Mouse (Mus musculus): Measurements from ENCODE around the gene Gucd1. TPM values are rescaled to one million over a fixed set of nuclear protein-coding genes. Genes with fewer than 3 reads are reported as not detected.

The Gucd1 gene
- polyA plus RNA-seq, 1 experiment from 2014 or later, result 32.8 TPM

DNA sequence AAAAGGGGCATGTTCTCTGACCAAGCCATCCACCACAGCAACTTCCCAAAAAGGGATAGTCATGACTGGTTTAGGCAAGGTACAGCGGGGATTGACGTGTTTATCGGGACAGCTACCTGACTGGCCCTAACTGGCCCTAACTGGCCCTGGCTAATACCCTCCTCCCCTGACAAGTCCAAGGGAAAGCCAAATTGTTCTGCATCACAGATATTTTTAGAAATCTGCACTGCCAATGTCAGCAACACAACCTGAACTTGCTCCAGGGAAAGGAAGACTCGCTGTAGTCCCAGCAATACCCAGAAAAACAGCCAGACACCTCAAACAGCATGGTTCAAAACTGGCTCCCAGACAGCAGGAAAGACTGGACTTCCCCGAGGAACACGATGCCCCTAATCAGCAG lies 22.5 kb downstream of the Gucd1 start:
- WGBS, result 39% methylated on average over 6 of the region's 6 CpGs
- 0 out of 2 replicates have a peak, but pooled peaks have one; percentile 2 for ATAC-seq (ENCODE audit: insufficient number of reproducible peaks, insufficient read depth, low FRiP score, low read depth)
- H3K9ac ChIP-seq (ENCODE audit: low read length), result no peak overlapping the region

GRCm38 (mm10) chr10:75491936-75492262 lies 25.9 kb downstream of the Gucd1 start:
- 61% methylated on average over 2 of the region's 2 CpGs for WGBS
- Histone ChIP-seq H3K4me1 (ENCODE audit: control insufficient read depth in 2 of 2, insufficient read depth in 2 of 2, low read length in 2 of 2) (peaks cover 7% of the 10 kb centered on the region in 2 experiments; a peak in 3 of 4 replicates), H3K9me3 (ENCODE audit: control insufficient read depth, low read length) (no peaks in the 10 kb centered on the region), H3K27me3 (ENCODE audit: control insufficient read depth, insufficient read depth, low read length) (no peaks in the 10 kb centered on the region), H3K4me3 (ENCODE audit: control insufficient read depth in 1 of 2, insufficient read depth in 1 of 2, low read depth in 1 of 2, low read length in 2 of 2) (no peak overlapping the region), H3K36me3 (ENCODE audit: control insufficient read depth, insufficient read depth, low read length) (no peaks in the 10 kb centered on the region), H3K27ac (replicated peaks in 1 of 2; ENCODE audit: control insufficient read depth in 1 of 2, insufficient read depth in 1 of 2, low read depth in 2 of 2, low read length in 2 of 2) (no peak overlapping the region), H3K4me2 (ENCODE audit: low read length) (no peak overlapping the region), H3K9ac (ENCODE audit: low read length) (no peak overlapping the region)
- no peak for ATAC-seq (ENCODE audit: insufficient number of reproducible peaks, insufficient read depth, low FRiP score, low read depth)

More for the DNA sequence above, 22.5 kb downstream of the Gucd1 start:
- Histone ChIP-seq H3K9me3 (ENCODE audit: control insufficient read depth, low read length) (no peaks in the 10 kb centered on the region), H3K4me1 (ENCODE audit: control insufficient read depth in 2 of 2, insufficient read depth in 2 of 2, low read length in 2 of 2) (peaks cover 7 to 12% of the 10 kb centered on the region in 2 experiments), H3K36me3 (ENCODE audit: control insufficient read depth, insufficient read depth, low read length) (no peaks in the 10 kb centered on the region), H3K27ac (replicated peaks in 1 of 2; ENCODE audit: control insufficient read depth in 1 of 2, insufficient read depth in 1 of 2, low read depth in 2 of 2, low read length in 2 of 2) (peak overlapping the region; percentile 20 to 42; a peak in 1 of 4 replicates), H3K4me3 (ENCODE audit: control insufficient read depth in 1 of 2, insufficient read depth in 1 of 2, low read depth in 1 of 2, low read length in 2 of 2) (no peak overlapping the region), H3K27me3 (ENCODE audit: control insufficient read depth, insufficient read depth, low read length) (no peaks in the 10 kb centered on the region), H3K4me2 (ENCODE audit: low read length) (no peak overlapping the region)

DNA sequence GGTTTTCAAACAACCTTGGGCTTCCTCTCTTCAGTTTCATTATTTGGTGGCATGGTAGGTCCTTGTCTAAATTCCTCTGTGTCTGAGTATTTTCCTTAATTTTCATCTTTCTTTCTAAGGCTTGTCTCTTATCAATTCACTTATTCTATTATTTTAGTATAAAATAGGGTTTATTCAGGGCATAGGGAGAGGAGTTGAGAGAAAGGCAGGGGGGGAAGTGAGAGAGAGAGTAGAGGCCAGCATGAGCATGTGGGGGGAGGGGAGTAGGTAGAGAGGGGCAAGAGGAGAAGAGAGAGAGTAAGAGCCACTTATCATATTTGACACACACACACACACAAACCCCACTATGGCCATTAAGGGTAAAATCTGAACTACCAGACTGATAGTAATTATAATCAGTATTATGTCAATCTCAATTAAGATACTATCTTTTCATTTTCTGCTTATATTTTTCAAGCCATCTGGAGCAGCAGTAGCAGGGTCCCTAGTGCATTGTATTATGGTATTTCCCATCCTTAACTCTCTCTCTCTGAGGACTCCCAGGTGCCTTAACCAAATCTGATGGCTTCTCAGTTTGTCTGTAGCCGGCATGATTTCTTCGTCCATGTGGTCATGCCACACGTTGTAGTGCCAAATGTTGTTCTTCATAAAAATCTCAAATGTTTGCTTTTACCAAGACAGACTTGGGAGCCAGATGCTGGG lies 26.4 kb downstream of the Gucd1 start:
- H3K9me3 ChIP-seq (ENCODE audit: control insufficient read depth, low read length), result no peaks in the 10 kb centered on the region
- H3K9ac ChIP-seq (ENCODE audit: low read length), result no peak overlapping the region
- no peaks in the 10 kb centered on the region for H3K27me3 ChIP-seq (ENCODE audit: control insufficient read depth, insufficient read depth, low read length)
- H3K4me2 ChIP-seq (ENCODE audit: low read length), result no peak overlapping the region
- H3K27ac ChIP-seq (replicated peaks in 1 of 2; ENCODE audit: control insufficient read depth in 1 of 2, insufficient read depth in 1 of 2, low read depth in 2 of 2, low read length in 2 of 2), result no peak overlapping the region
- H3K36me3 ChIP-seq (ENCODE audit: control insufficient read depth, insufficient read depth, low read length), result no peaks in the 10 kb centered on the region
- no peak for ATAC-seq (ENCODE audit: insufficient number of reproducible peaks, insufficient read depth, low FRiP score, low read depth)
- peaks cover 7% of the 10 kb centered on the region in 2 experiments; a peak in 3 of 4 replicates for H3K4me1 ChIP-seq (ENCODE audit: control insufficient read depth in 2 of 2, insufficient read depth in 2 of 2, low read length in 2 of 2)
- no peak overlapping the region for H3K4me3 ChIP-seq (ENCODE audit: control insufficient read depth in 1 of 2, insufficient read depth in 1 of 2, low read depth in 1 of 2, low read length in 2 of 2)
- WGBS, result 80% methylated on average over 3 of the region's 3 CpGs

GRCm38 (mm10) chr10:75490731-75491130 lies 27.0 kb downstream of the Gucd1 start:
- no peaks in the 10 kb centered on the region for H3K27me3 ChIP-seq (ENCODE audit: control insufficient read depth, insufficient read depth, low read length)
- no peak for ATAC-seq (ENCODE audit: insufficient number of reproducible peaks, insufficient read depth, low FRiP score, low read depth)

GRCm38 (mm10) chr10:75489522-75489921 lies 28.2 kb downstream of the Gucd1 start:
- no peak for ATAC-seq (ENCODE audit: insufficient number of reproducible peaks, insufficient read depth, low FRiP score, low read depth)
- no peak overlapping the region for H3K9ac ChIP-seq (ENCODE audit: low read length)
- H3K27me3 ChIP-seq (ENCODE audit: control insufficient read depth, insufficient read depth, low read length), result no peaks in the 10 kb centered on the region
- H3K4me1 ChIP-seq (ENCODE audit: control insufficient read depth in 2 of 2, insufficient read depth in 2 of 2, low read length in 2 of 2), result 0 out of 4 replicates have a peak, but pooled peaks cover 0 to 3% of the 10 kb centered on the region in 2 experiments
- no peak overlapping the region for H3K4me2 ChIP-seq (ENCODE audit: low read length)
- WGBS, result 12% methylated on average over 2 of the region's 2 CpGs
- no peak overlapping the region for H3K27ac ChIP-seq (replicated peaks in 1 of 2; ENCODE audit: control insufficient read depth in 1 of 2, insufficient read depth in 1 of 2, low read depth in 2 of 2, low read length in 2 of 2)
- H3K36me3 ChIP-seq (ENCODE audit: control insufficient read depth, insufficient read depth, low read length), result no peaks in the 10 kb centered on the region
- no peaks in the 10 kb centered on the region for H3K9me3 ChIP-seq (ENCODE audit: control insufficient read depth, low read length)
- no peak overlapping the region for H3K4me3 ChIP-seq (ENCODE audit: control insufficient read depth in 1 of 2, insufficient read depth in 1 of 2, low read depth in 1 of 2, low read length in 2 of 2)

More at GRCm38 (mm10) chr10:75490731-75491130, 27.0 kb downstream of the Gucd1 start:
- no peaks in the 10 kb centered on the region for H3K36me3 ChIP-seq (ENCODE audit: control insufficient read depth, insufficient read depth, low read length)
- H3K4me1 ChIP-seq (ENCODE audit: control insufficient read depth in 2 of 2, insufficient read depth in 2 of 2, low read length in 2 of 2), result peaks cover 6 to 7% of the 10 kb centered on the region in 2 experiments; a peak in 3 of 4 replicates
- no peak overlapping the region for H3K27ac ChIP-seq (replicated peaks in 1 of 2; ENCODE audit: control insufficient read depth in 1 of 2, insufficient read depth in 1 of 2, low read depth in 2 of 2, low read length in 2 of 2)
- WGBS, result 73% methylated on average over 2 of the region's 2 CpGs
- H3K9ac ChIP-seq (ENCODE audit: low read length), result no peak overlapping the region
- H3K9me3 ChIP-seq (ENCODE audit: control insufficient read depth, low read length), result no peaks in the 10 kb centered on the region
- H3K4me2 ChIP-seq (ENCODE audit: low read length), result no peak overlapping the region
- no peak overlapping the region for H3K4me3 ChIP-seq (ENCODE audit: control insufficient read depth in 1 of 2, insufficient read depth in 1 of 2, low read depth in 1 of 2, low read length in 2 of 2)

- ATAC-seq (ENCODE audit: insufficient number of reproducible peaks, insufficient read depth, low FRiP score, low read depth), result no peak
- Histone ChIP-seq H3K27me3 (ENCODE audit: control insufficient read depth, insufficient read depth, low read length) (no peaks in the 10 kb centered on the region), H3K27ac (replicated peaks in 1 of 2; ENCODE audit: control insufficient read depth in 1 of 2, insufficient read depth in 1 of 2, low read depth in 2 of 2, low read length in 2 of 2) (no peak overlapping the region), H3K9ac (ENCODE audit: low read length) (no peak overlapping the region), H3K36me3 (ENCODE audit: control insufficient read depth, insufficient read depth, low read length) (no peaks in the 10 kb centered on the region), H3K9me3 (ENCODE audit: control insufficient read depth, low read length) (no peaks in the 10 kb centered on the region), H3K4me2 (ENCODE audit: low read length) (no peak overlapping the region), H3K4me3 (ENCODE audit: control insufficient read depth in 1 of 2, insufficient read depth in 1 of 2, low read depth in 1 of 2, low read length in 2 of 2) (no peak overlapping the region), H3K4me1 (ENCODE audit: control insufficient read depth in 2 of 2, insufficient read depth in 2 of 2, low read length in 2 of 2) (0 out of 4 replicates have a peak, but pooled peaks cover 0 to 3% of the 10 kb centered on the region in 2 experiments)
- WGBS, result 60% methylated on average over 3 of the region's 3 CpGs
These were observed 30.6 kb downstream of the Gucd1 start for GRCm38 (mm10) chr10:75487131-75487530.

DNA sequence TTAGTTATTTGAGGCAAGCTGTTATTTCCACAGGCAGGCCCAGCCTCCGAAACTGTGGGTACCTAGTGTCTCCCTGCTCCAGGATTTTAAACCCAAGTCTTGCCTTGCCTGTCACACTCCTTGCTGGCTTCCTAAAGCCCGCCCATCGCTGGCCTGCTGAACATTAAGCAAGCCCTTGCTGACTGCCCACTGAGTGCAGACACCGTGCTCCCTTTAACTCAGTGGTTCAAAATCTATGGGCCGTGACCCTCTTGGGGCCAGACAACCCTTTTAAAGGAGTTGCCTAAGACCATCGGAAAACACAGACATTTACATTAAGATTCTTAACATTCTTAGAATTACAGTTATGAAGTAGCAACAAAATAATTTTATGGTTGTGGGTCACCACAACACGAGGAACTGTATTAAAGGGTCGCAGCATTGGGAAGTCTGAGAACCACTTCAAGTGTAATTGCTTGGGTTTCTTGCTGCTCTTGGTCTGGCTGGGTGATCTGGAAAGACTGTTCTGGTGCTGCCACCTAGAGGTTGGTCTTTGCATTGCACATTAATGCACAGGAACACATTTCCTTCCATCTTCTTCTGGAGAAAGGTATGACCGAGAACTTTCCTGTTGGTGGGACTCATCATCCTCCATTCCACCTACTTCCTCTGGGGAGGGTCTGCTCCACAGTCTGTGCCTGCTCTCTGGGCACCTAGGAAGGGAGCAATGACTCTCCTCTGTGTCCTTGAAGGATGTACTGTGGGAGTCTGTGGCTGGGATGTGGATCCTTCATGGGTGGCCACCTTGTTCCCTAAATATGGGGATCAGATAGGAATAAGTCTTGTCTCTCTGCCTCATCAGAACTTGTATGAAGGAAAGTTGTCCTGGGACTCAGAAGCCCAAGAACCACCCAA lies 31.4 kb downstream of the Gucd1 start:
- Histone ChIP-seq H3K4me2 (ENCODE audit: low read length) (no peak overlapping the region), H3K9ac (ENCODE audit: low read length) (no peak overlapping the region), H3K9me3 (ENCODE audit: control insufficient read depth, low read length) (no peaks in the 10 kb centered on the region), H3K27ac (replicated peaks in 1 of 2; ENCODE audit: control insufficient read depth in 1 of 2, insufficient read depth in 1 of 2, low read depth in 2 of 2, low read length in 2 of 2) (no peak overlapping the region), H3K4me1 (ENCODE audit: control insufficient read depth in 2 of 2, insufficient read depth in 2 of 2, low read length in 2 of 2) (peaks cover 0 to 5% of the 10 kb centered on the region in 2 experiments; a peak in 1 of 4 replicates), H3K36me3 (ENCODE audit: control insufficient read depth, insufficient read depth, low read length) (no peaks in the 10 kb centered on the region), H3K27me3 (ENCODE audit: control insufficient read depth, insufficient read depth, low read length) (no peaks in the 10 kb centered on the region), H3K4me3 (ENCODE audit: control insufficient read depth in 1 of 2, insufficient read depth in 1 of 2, low read depth in 1 of 2, low read length in 2 of 2) (no peak overlapping the region)
- no peak for ATAC-seq (ENCODE audit: insufficient number of reproducible peaks, insufficient read depth, low FRiP score, low read depth)
- 49% methylated on average over 9 of the region's 9 CpGs for WGBS

All from heart, embryonic 14.5 days (tissue).